Mouse (Mus musculus) heart, postnatal 0 days (tissue): ENCODE data around the gene Uhrf2. TPM values are rescaled to one million over a fixed set of nuclear protein-coding genes. Genes with fewer than 3 reads are reported as not detected.

Experiments used
- ATAC-seq: fragments of 200-750 bp; cut with Nextera tagmentation; 2 replicates; pipeline ENCODE4 v1.8.0; 2017; ENCODE audit warnings: low read depth, moderate number of reproducible peaks, moderate library complexity; ENCODE audit not compliant: insufficient read depth
- DNase-seq: peaks from one replicate; pipeline ENCODE4 v3.0.0-alpha.2; 2016; ENCODE audit warnings: low spot score
- H3K27ac ChIP-seq: fragments of 300-500 bp; sonication (generic); 2 replicates; pipeline ENCODE4 v1.5.1; 2014; ENCODE audit warnings: low read depth, mild to moderate bottlenecking
- H3K27me3 ChIP-seq: fragments of 300-500 bp; sonication (generic); 2 replicates; pipeline ENCODE4 v1.6.1; 2014; ENCODE audit warnings: low read length, mixed read lengths; ENCODE audit not compliant: control insufficient read depth, insufficient read depth
- H3K36me3 ChIP-seq: fragments of 300-500 bp; sonication (generic); replicated peaks from 2 replicates; pipeline ENCODE4 v1.6.1; 2014; ENCODE audit warnings: low read length, mixed read lengths; ENCODE audit not compliant: control insufficient read depth, insufficient read depth
- H3K4me1 ChIP-seq: fragments of 300-500 bp; sonication (generic); 2 replicates; pipeline ENCODE4 v1.6.1; 2014; ENCODE audit warnings: antibody characterized with exemption; ENCODE audit not compliant: control insufficient read depth, insufficient read depth
- H3K4me2 ChIP-seq: fragments of 300-500 bp; sonication (generic); 2 replicates; pipeline ENCODE4 v1.6.1; 2014; ENCODE audit warnings: low read depth, mild to moderate bottlenecking, low read length, moderate library complexity
- H3K4me3 ChIP-seq: fragments of 300-500 bp; sonication (generic); 2 replicates; pipeline ENCODE4 v1.5.1; 2014; ENCODE audit warnings: low read depth, low read length
- H3K9ac ChIP-seq: fragments of 300-500 bp; sonication (generic); replicated peaks from 2 replicates; pipeline ENCODE4 v1.6.1; 2014; ENCODE audit warnings: low read depth, low read length, mixed read lengths
- H3K9me3 ChIP-seq: fragments of 300-500 bp; sonication (generic); replicated peaks from 2 replicates; pipeline ENCODE4 v1.6.1; 2016; ENCODE audit warnings: low read length; ENCODE audit not compliant: control insufficient read depth
- CTCF ChIP-seq: IDR thresholded peaks from 2 replicates; pipeline ENCODE4 v1.5.1; 2016; ENCODE audit warnings: antibody characterized with exemption, control low read depth, low read depth
- EP300 ChIP-seq: IDR thresholded peaks from 2 replicates; pipeline ENCODE4 v1.6.1; 2016; ENCODE audit warnings: antibody characterized with exemption, low read depth
- WGBS: fragments of 180-500 bp; shearing (Covaris S2); extraction: QIAGEN DNeasy Blood & Tissue Kit; methylation state at CpG from one replicate; pipeline ENCODE4 v1.1.7; 2014; 5-methylcytosine and 5-hydroxymethylcytosine counted together
- polyA plus RNA-seq: library from polyadenylated mRNA; unstranded; fragments of >200 nt; fragmentation: Nextera tagmentation; extraction: Ambion mirVana; gene quantifications from 2 replicates; pipeline ENCODE4 v1.2.1, GENCODE M21; 2015
- total RNA-seq: library from RNA; depleted of rRNA; stranded (reverse); fragments of >200 nt; gene quantifications from 2 replicates; pipeline ENCODE4 v1.2.3, GENCODE M21; 2014; ENCODE audit warnings: low replicate concordance

Uhrf2 gene
- total and polyA plus RNA-seq, 2 experiments from 2014 or later = 19.6 to 68.6 TPM

DNA sequence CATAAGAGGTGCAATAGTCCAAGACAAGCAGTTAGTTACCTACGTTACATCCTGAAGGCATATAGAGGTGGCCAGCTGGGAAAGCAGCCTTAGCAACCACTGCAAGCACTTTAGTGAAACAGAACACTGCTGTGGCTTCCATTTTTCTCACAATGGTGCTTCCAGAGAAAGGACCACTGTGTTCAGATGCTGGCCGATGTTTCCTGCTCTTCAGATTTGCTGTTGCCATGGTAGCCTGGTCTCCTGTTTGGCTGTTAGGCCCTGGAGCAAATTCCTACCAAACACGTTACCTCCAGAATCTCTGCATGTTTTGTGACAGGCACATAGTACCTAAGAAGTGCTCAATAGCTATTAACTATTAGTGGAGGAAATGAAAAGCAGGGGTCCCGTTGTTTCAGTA is 66.7 kb downstream of the Uhrf2 start:
- no peak for DNase-seq
- TF ChIP-seq CTCF = no peak
- TF ChIP-seq EP300 = no peak
- WGBS = 89% methylated on average over 4 of the region's 4 CpGs
- H3K27me3 ChIP-seq = no peaks in the 10 kb centered on the region
- peaks cover 4% of the 10 kb centered on the region; the same call in 1 of the 2 replicates for H3K9me3 ChIP-seq
- H3K27ac ChIP-seq = no peak overlapping the region
- H3K4me1 ChIP-seq = no peaks in the 10 kb centered on the region
- no peak for ATAC-seq
- H3K36me3 ChIP-seq = peaks cover 46% of the 10 kb centered on the region
- no peak overlapping the region for H3K4me2 ChIP-seq
- no peak overlapping the region for H3K9ac ChIP-seq
- H3K4me3 ChIP-seq = no peak overlapping the region

DNA sequence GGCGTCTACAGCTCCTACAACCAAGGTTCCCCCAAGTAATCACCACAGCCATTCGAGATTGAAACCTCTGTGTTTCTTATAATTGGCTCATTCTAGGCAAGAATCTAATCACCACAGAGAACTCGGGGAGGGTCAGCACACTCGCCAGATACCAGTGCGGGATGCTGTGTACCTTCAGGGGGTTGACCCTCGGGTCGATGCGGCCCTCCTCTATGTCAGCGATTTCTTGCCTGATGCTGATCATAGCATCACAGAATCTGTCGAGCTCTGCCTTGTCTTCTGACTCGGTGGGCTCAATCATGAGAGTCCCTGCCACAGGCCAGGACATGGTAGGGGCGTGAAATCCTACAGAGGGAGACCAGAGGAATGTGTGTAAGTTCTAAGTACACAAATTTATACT is 70.3 kb downstream of the Uhrf2 start:
- peaks cover 13% of the 10 kb centered on the region for H3K36me3 ChIP-seq

DNA sequence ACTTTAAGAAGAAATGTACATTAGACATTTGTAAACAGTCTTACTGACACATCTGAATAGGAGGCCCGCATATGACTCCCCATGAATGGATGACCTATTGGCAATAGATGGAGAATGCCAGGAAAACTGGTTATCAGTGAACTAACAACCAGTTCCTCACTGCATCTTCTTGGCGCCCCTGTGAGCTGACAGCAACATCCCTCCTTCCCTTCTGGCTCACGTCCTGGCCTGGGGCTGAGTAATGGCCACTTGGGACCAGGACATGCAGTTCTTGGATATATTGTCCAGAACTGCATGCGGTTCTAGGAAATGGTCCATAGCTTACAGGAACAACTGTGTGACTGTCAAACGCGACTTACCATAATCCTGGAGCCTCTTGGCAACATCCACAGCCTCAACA is 72.3 kb downstream of the Uhrf2 start:
- 57% methylated on average over 6 of the region's 6 CpGs for WGBS
- ATAC-seq (peak; percentile 60), DNase-seq (peak; percentile 27)
- Histone ChIP-seq H3K27ac (no peak overlapping the region), H3K4me2 (no peak overlapping the region), H3K36me3 (peaks cover 1% of the 10 kb centered on the region; the same call in 1 of the 2 replicates), H3K9me3 (peaks cover 4% of the 10 kb centered on the region; the same call in 1 of the 2 replicates), H3K27me3 (no peaks in the 10 kb centered on the region), H3K4me1 (no peaks in the 10 kb centered on the region), H3K9ac (no peak overlapping the region), H3K4me3 (no peak overlapping the region)
- TF ChIP-seq EP300 (no peak), CTCF (no peak)

More for the DNA sequence above, 70.3 kb downstream of the Uhrf2 start:
- Histone ChIP-seq H3K27me3 (no peaks in the 10 kb centered on the region), H3K4me2 (no peak overlapping the region), H3K9me3 (peaks cover 4% of the 10 kb centered on the region; the same call in 1 of the 2 replicates), H3K4me3 (no peak overlapping the region), H3K4me1 (no peaks in the 10 kb centered on the region), H3K9ac (no peak overlapping the region), H3K27ac (no peak overlapping the region)
- DNase-seq = no peak
- TF ChIP-seq CTCF = no peak
- no peak for TF ChIP-seq EP300
- no peak for ATAC-seq
- WGBS = 86% methylated on average over 12 of the region's 12 CpGs

DNA sequence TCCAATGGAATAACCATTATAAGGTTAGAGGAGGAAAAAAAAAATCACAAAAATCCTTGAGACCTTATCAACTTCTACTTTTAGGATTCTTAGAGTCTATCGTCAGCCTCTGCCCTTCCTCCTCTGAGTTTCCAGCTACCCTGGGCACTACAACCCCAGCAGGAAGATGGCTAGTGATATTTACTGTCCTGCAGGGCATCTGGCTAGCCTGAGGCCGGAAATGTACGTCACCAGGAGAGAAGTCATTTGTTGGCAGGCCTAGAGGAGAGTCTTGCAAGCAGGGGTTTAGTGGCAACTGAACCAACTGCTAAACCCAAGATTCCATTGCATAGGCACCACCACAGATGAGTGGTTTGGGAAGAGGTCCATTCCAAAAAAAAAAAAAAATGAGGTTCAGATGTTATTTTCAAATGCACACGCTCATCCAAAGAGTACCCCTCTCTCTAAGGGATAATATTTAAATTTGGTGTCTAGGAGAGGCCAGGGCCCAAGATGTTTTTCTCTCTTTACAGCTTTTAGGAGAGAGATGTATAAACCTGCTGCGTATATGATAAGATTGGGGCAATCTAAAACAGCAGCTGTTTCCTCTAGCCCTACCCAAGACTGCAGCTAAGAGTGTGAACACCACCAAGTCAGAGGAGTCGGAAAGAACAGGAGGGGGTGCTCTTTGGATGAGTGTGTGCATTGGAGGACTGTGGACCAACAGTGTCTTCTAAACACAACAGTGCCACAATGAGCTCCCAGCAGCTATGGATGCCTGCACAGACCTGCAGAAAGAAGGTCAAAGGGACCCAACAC is 74.9 kb downstream of the Uhrf2 start:
- no peak overlapping the region for H3K9ac ChIP-seq
- H3K4me3 ChIP-seq = no peak overlapping the region
- TF ChIP-seq CTCF (no peak), EP300 (no peak)
- DNase-seq (no peak), ATAC-seq (no peak)
- WGBS = 64% methylated on average over 6 of the region's 6 CpGs
- H3K9me3 ChIP-seq = no peaks in the 10 kb centered on the region
- H3K4me1 ChIP-seq = no peaks in the 10 kb centered on the region
- H3K27ac ChIP-seq = no peak overlapping the region
- no peaks in the 10 kb centered on the region for H3K36me3 ChIP-seq
- H3K4me2 ChIP-seq = no peak overlapping the region
- H3K27me3 ChIP-seq = no peaks in the 10 kb centered on the region

DNA sequence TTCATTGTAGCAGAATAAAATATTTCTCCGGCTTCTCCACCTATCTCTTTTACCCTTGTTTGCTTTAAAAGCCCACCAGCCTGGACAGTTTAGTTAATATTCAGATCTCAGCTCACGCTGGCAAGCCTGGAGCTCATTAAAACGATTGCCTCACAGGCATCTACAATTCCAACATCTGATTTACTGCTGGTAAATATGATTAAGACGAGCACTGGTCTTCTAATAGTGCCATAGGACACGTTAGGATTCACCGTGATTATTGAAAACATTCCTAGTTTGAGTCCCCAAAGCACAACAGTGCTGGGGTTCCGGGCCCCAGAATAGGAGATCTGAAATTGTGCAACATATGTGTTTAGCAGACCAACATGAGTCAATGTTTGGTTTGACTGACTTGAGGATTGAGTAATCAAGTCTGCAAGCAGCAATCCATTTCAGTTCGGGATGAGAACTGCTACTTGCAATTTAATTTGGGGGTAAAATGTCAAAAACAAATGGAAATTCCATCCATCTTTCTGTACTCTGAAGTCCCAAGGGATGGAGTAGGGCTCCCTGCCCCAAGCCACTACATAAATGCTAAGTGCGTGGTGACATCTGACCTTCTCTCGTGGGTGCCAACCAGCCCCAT is 77.0 kb downstream of the Uhrf2 start:
- DNase-seq (no peak), ATAC-seq (no peak)
- Histone ChIP-seq H3K27ac (no peak overlapping the region), H3K4me1 (no peaks in the 10 kb centered on the region), H3K27me3 (no peaks in the 10 kb centered on the region), H3K36me3 (no peaks in the 10 kb centered on the region), H3K4me3 (no peak overlapping the region), H3K9me3 (no peaks in the 10 kb centered on the region), H3K4me2 (no peak overlapping the region), H3K9ac (no peak overlapping the region)
- TF ChIP-seq EP300 = no peak
- TF ChIP-seq CTCF = no peak
- 80% methylated on average over 10 of the region's 10 CpGs for WGBS
